ENCODE assay signal across 9 mouse cellular contexts in the genomic region with DNA sequence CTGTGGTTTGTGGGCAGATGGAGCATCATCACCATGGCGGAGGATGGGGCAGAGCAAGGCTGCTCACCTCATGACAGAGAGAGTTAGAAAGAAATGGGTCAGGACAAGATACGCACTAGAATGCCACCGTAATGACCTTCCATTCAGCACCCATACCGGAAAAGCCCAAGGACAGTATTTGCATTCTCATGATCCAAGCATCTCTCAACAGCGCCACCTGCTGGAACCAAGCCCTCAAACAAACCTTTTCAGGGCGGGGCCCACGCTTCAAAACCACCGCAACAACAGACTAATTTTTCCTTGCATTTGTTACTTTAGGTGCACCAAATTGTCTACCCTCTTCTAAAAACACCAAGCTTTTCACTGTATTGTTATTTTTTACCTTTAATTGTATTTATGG. TPM values are rescaled to one million over a fixed set of nuclear protein-coding genes. Genes with fewer than 3 reads are reported as not detected.
DNase-seq lines count a peak whose midpoint lies in the region; ATAC-seq and TF ChIP-seq lines count a peak whose summit lies in the region.
"Had no signal": no experiment of that assay in that cellular context is flagged by ENCODE, and none has a peak within 500 bp of the region (broad histone marks: within the 10 kb centered on the region; RNA-seq: fewer than 3 reads in every experiment).

No protein-coding gene starts in this region.

- no peak overlapping the region for H3K27ac ChIP-seq in intestine, postnatal 0 days (ENCODE audit: low read depth, low read length)
- H3K27ac ChIP-seq in intestine, embryonic 15.5 days: no peak overlapping the region
- H3K27ac ChIP-seq in ES-E14 (ENCODE audit: insufficient read depth, low read depth, low read length, poor library complexity, severe bottlenecking): no peak overlapping the region
- H3K27ac ChIP-seq in left cerebral cortex, adult 2 months: no peak overlapping the region
- H3K27ac ChIP-seq in neural tube, embryonic 11.5 days (ENCODE audit: low read depth, low read length): no peak overlapping the region

- DNase-seq in ES-E14 (ENCODE audit: low read depth, low spot score): peak; percentile 82
- peak; percentile 82 for DNase-seq in c-Kit-positive CD71-positive TER-119-negative erythroid progenitor cells, embryonic 14.5 days (ENCODE audit: low read depth)
- peak; percentile 11 to 32 for DNase-seq in frontal cortex, postnatal 25 days (ENCODE audit: low spot score in 2 of 2)
- peak; percentile 15 to 39 for DNase-seq in left cerebral cortex, adult 2 months (ENCODE audit: extremely low spot score in 1 of 2, low spot score in 2 of 2)
- peak; percentile 67 for DNase-seq in neural tube, embryonic 11.5 days (ENCODE audit: low spot score)
- DNase-seq in thymus, postnatal 25 days: peak; percentile 69

- H3K4me1 ChIP-seq in intestine, postnatal 0 days (replicated peaks; ENCODE audit: control insufficient read depth, insufficient read depth, low read length): no peaks in the 10 kb centered on the region
- no peaks in the 10 kb centered on the region for H3K4me1 ChIP-seq in intestine, embryonic 15.5 days (replicated peaks)
- H3K4me1 ChIP-seq in ES-E14 (ENCODE audit: control insufficient read depth in 2 of 2, insufficient read depth in 2 of 2, low read length in 2 of 2, poor library complexity in 1 of 2): peaks cover 0 to 4% of the 10 kb centered on the region in 2 experiments; a peak in 1 of 4 replicates
- H3K4me1 ChIP-seq in neural tube, embryonic 11.5 days (ENCODE audit: control insufficient read depth, insufficient read depth, low read length): no peaks in the 10 kb centered on the region

- H3K4me2 ChIP-seq in intestine, postnatal 0 days (replicated peaks; ENCODE audit: low read depth): no peak overlapping the region
- no peak overlapping the region for H3K4me2 ChIP-seq in intestine, embryonic 15.5 days (replicated peaks)
- H3K4me2 ChIP-seq in neural tube, embryonic 11.5 days (ENCODE audit: low read depth): no peak overlapping the region

- H3K4me3 ChIP-seq in intestine, postnatal 0 days (ENCODE audit: low read depth, low read length): no peak overlapping the region
- H3K4me3 ChIP-seq in intestine, embryonic 15.5 days (replicated peaks): no peak overlapping the region
- H3K4me3 ChIP-seq in ES-E14 (ENCODE audit: insufficient read depth in 1 of 2, low read depth in 1 of 2, low read length in 2 of 2, poor library complexity in 1 of 2, severe bottlenecking in 1 of 2): no peak overlapping the region
- no peak overlapping the region for H3K4me3 ChIP-seq in left cerebral cortex, adult 2 months
- H3K4me3 ChIP-seq in neural tube, embryonic 11.5 days (ENCODE audit: low read depth, low read length): no peak overlapping the region

- 49% methylated on average over 8 of the region's 8 CpGs for WGBS in intestine, postnatal 0 days
- 59% methylated on average over 8 of the region's 8 CpGs for WGBS in intestine, embryonic 15.5 days
- 52% methylated on average over 8 of the region's 8 CpGs for WGBS in neural tube, embryonic 11.5 days

- intact Hi-C loops in left cerebral cortex, adult 2 months (cut with DNase I): no loop called here

- H3K36me3 ChIP-seq in intestine, postnatal 0 days (ENCODE audit: control insufficient read depth, insufficient read depth): no peaks in the 10 kb centered on the region
- no peaks in the 10 kb centered on the region for H3K36me3 ChIP-seq in intestine, embryonic 15.5 days
- H3K36me3 ChIP-seq in ES-E14 (ENCODE audit: control insufficient read depth, insufficient read depth, low read length, poor library complexity, severe bottlenecking): no peaks in the 10 kb centered on the region
- H3K36me3 ChIP-seq in neural tube, embryonic 11.5 days (ENCODE audit: control insufficient read depth, insufficient read depth, low read length): no peaks in the 10 kb centered on the region

- no peak for ATAC-seq in intestine, postnatal 0 days
- ATAC-seq in intestine, embryonic 15.5 days: no peak
- no peak for ATAC-seq in neural tube, embryonic 11.5 days (ENCODE audit: insufficient read depth, low FRiP score, low TSS enrichment)

- TF ChIP-seq CTCF in intestine, postnatal 0 days (IDR thresholded peaks at IDR 0.05; ENCODE audit: low read depth): peak; percentile 81
- TF ChIP-seq CTCF in left cerebral cortex, adult 2 months (IDR thresholded peaks at IDR 0.05): peak; percentile 70

- no peaks in the 10 kb centered on the region for H3K27me3 ChIP-seq in intestine, postnatal 0 days (replicated peaks; ENCODE audit: control insufficient read depth, insufficient read depth, low read length)
- H3K27me3 ChIP-seq in intestine, embryonic 15.5 days (replicated peaks): no peaks in the 10 kb centered on the region
- H3K27me3 ChIP-seq in neural tube, embryonic 11.5 days (ENCODE audit: control insufficient read depth, insufficient read depth, low read length): no peaks in the 10 kb centered on the region

- H3K9me3 ChIP-seq in intestine, postnatal 0 days (ENCODE audit: control insufficient read depth): no peaks in the 10 kb centered on the region
- H3K9me3 ChIP-seq in intestine, embryonic 15.5 days: no peaks in the 10 kb centered on the region
- H3K9me3 ChIP-seq in ES-E14 (ENCODE audit: control insufficient read depth, insufficient read depth, low read depth, low read length): no peaks in the 10 kb centered on the region
- H3K9me3 ChIP-seq in neural tube, embryonic 11.5 days (ENCODE audit: control insufficient read depth, low read length): no peaks in the 10 kb centered on the region

- H3K9ac ChIP-seq in intestine, postnatal 0 days (ENCODE audit: low read depth, low read length): no peak overlapping the region
- H3K9ac ChIP-seq in intestine, embryonic 15.5 days: no peak overlapping the region
- H3K9ac ChIP-seq in ES-E14 (ENCODE audit: insufficient read depth, low read depth, low read length, poor library complexity, severe bottlenecking): no peak overlapping the region
- no peak overlapping the region for H3K9ac ChIP-seq in neural tube, embryonic 11.5 days (ENCODE audit: low read length)

- in situ Hi-C loops in ES-E14 (cut with MboI; ENCODE audit: low sequenced_read_pairs in 2 of 2, unreplicated experiment in 2 of 2): no loop called here

TF ChIP-seq in ES-E14, 5 proteins besides CTCF, POLR2A, EP300 and RAD21:
- TF ChIP-seq MAFK (IDR thresholded peaks at IDR 0.05; ENCODE audit: insufficient read depth, low read depth, low read length) (0 out of 2 replicates have a peak, but pooled peaks have one; percentile 60), HCFC1 (IDR thresholded peaks at IDR 0.05; ENCODE audit: borderline replicate concordance, insufficient read depth, low read length) (no peak), CHD2 (IDR thresholded peaks at IDR 0.05; ENCODE audit: low read depth, low read length) (no peak), ZC3H11A (IDR thresholded peaks at IDR 0.05; ENCODE audit: borderline replicate concordance, low read depth, low read length) (peak; percentile 27; the same call in 1 of the 2 replicates)
TF ChIP-seq in ES-E14: peak in this region for 2.

RNA-seq across cellular contexts. Expression of a gene that starts 21.6 kb away (rescaled TPM):
- polyA plus RNA-seq in intestine, postnatal 0 days (2015; fragmentation: Nextera tagmentation; extraction: Ambion mirVana): not detected in 2 replicates
- polyA plus RNA-seq in intestine, embryonic 15.5 days (2015; fragmentation: Nextera tagmentation; extraction: Ambion mirVana): not detected in 2 replicates
- not detected in 2 replicates for total RNA-seq in ES-E14 (2012; rRNA removed)
- not detected for total RNA-seq in left cerebral cortex, adult 2 months (2021)
- polyA plus RNA-seq in neural tube, embryonic 11.5 days (2014; fragmentation: Nextera tagmentation; extraction: Ambion mirVana): not detected in 2 replicates
- polyA plus RNA-seq: frontal cortex, adult 2 months had no signal

RNA-seq across cellular contexts. Expression of a gene that starts 38.2 kb away (rescaled TPM):
- 0.17 and 0.25 TPM in 2 replicates for polyA plus RNA-seq in intestine, postnatal 0 days (2015; fragmentation: Nextera tagmentation; extraction: Ambion mirVana)
- 0.74 and 1.1 TPM in 2 replicates for polyA plus RNA-seq in intestine, embryonic 15.5 days (2015; fragmentation: Nextera tagmentation; extraction: Ambion mirVana)
- 4.2 and 4.3 TPM in 2 replicates for total RNA-seq in ES-E14 (2012; rRNA removed)
- total RNA-seq in left cerebral cortex, adult 2 months (2021): 10 to 100 TPM; 66.4 to 68.7 TPM
- 3.5 and 5.5 TPM in 2 replicates for polyA plus RNA-seq in neural tube, embryonic 11.5 days (2014; fragmentation: Nextera tagmentation; extraction: Ambion mirVana)

RNA-seq across cellular contexts. Expression of a gene that starts 49.4 kb away (rescaled TPM):
- polyA plus RNA-seq in intestine, postnatal 0 days (2015; fragmentation: Nextera tagmentation; extraction: Ambion mirVana): 5.2 and 5.6 TPM in 2 replicates
- polyA plus RNA-seq in intestine, embryonic 15.5 days (2015; fragmentation: Nextera tagmentation; extraction: Ambion mirVana): 11.4 and 12.0 TPM in 2 replicates
- total RNA-seq in ES-E14 (2012; rRNA removed): 8.9 and 10.2 TPM in 2 replicates
- total RNA-seq in left cerebral cortex, adult 2 months (2021): 10 to 100 TPM; 14.5 to 17.5 TPM
- polyA plus RNA-seq in neural tube, embryonic 11.5 days (2014; fragmentation: Nextera tagmentation; extraction: Ambion mirVana): 21.9 and 22.9 TPM in 2 replicates

Comparison
In these comparisons a context has a peak if more than half of its experiments do, and no peak if none do; other contexts are left out.
1. DNase-seq: peak in every context shown above with its lines; median percentile 82 in ES-E14; 82 in c-Kit-positive CD71-positive TER-119-negative erythroid progenitor cells, embryonic 14.5 days; 69 in thymus, postnatal 25 days; 67 in neural tube, embryonic 11.5 days; 27 in left cerebral cortex, adult 2 months; 22 in frontal cortex, postnatal 25 days.